Mouse (Mus musculus) olfactory bulb, adult 2 months (tissue): ENCODE results near the gene Dnajc12. TPM values are rescaled to one million over a fixed set of nuclear protein-coding genes. Genes with fewer than 3 reads are reported as not detected.
"Not testable (repeated sequence)": the region's sequence is repeated elsewhere in the genome, so short reads cannot be mapped to it uniquely, and the experiment has no call there.

Experiments used
- H3K27ac ChIP-seq: fragments of 200-500 bp; 2 replicates; pipeline ENCODE4 v1.5.1; 2012; ENCODE audit warnings: low read depth, low read length; ENCODE audit not compliant: insufficient read depth
- H3K4me1 ChIP-seq: fragments of 200-500 bp; 2 replicates; pipeline ENCODE4 v1.6.1; 2012; ENCODE audit warnings: low read length; ENCODE audit not compliant: control insufficient read depth, insufficient read depth
- H3K4me3 ChIP-seq: fragments of 200-500 bp; 2 replicates; pipeline ENCODE4 v1.5.1; 2012; ENCODE audit warnings: mild to moderate bottlenecking, low read depth, low read length, moderate library complexity; ENCODE audit not compliant: insufficient read depth
- CTCF ChIP-seq: fragments of 200-500 bp; IDR thresholded peaks from 2 replicates; pipeline ENCODE4 v1.5.1; 2012; ENCODE audit warnings: low read depth, mild to moderate bottlenecking, low read length, moderate library complexity; ENCODE audit not compliant: insufficient read depth
- POLR2A ChIP-seq: fragments of 200-500 bp; IDR thresholded peaks from 2 replicates; pipeline ENCODE4 v1.6.1; 2012; ENCODE audit warnings: mild to moderate bottlenecking, low read depth, low read length, moderate library complexity; ENCODE audit not compliant: insufficient read depth
- WGBS: fragments of 180-500 bp; shearing (Covaris S2); methylation state at CpG from one replicate; pipeline ENCODE4 v1.1.7; 2018; 5-methylcytosine and 5-hydroxymethylcytosine counted together
- polyA plus RNA-seq: library from polyadenylated mRNA; stranded (reverse); fragments of >200 nt; gene quantifications from 2 replicates; pipeline ENCODE4 v1.2.4, GENCODE M21; 2012; ENCODE audit warnings: low replicate concordance; ENCODE audit not compliant: missing spikeins, insufficient read depth, insufficient read length

The Dnajc12 gene
- polyA plus RNA-seq, 1 experiment: not detected

GRCm38 (mm10) chr10:63429023-63429340, 46.7 kb downstream of the Dnajc12 start:
- WGBS: 2% methylated on average over 11 of the region's 11 CpGs
- Histone ChIP-seq H3K4me3 (peak overlapping the region; percentile 44), H3K27ac (no peak overlapping the region), H3K4me1 (no peaks in the 10 kb centered on the region)
- TF ChIP-seq POLR2A (no peak), CTCF (no peak)

GRCm38 (mm10) chr10:63429380-63429779, 47.1 kb downstream of the Dnajc12 start:
- Histone ChIP-seq H3K4me3 (peak overlapping the region; percentile 78), H3K4me1 (no peaks in the 10 kb centered on the region), H3K27ac (peak overlapping the region; percentile 5; the same call in 1 of the 2 replicates)
- TF ChIP-seq POLR2A (no peak; the same call in 1 of the 2 replicates), CTCF (0 out of 2 replicates have a peak, but pooled peaks have one; percentile 14)
- under 1% methylated on average over 34 of the region's 34 CpGs for WGBS

- WGBS: under 1% methylated on average over 55 of the region's 55 CpGs
- H3K4me3 ChIP-seq: peak within 1 kb of the TSS; percentile 78
- H3K4me1 ChIP-seq: no peaks in the 10 kb centered on the region
- no peak for TF ChIP-seq CTCF
- no peak for TF ChIP-seq POLR2A
- H3K27ac ChIP-seq: peak within 1 kb of the TSS; percentile 5; the same call in 1 of the 2 replicates
Measured at GRCm38 (mm10) chr10:63429785-63430305, 47.6 kb downstream of the Dnajc12 start, which contains the start of gene Ctnna3. Gene Ctnna3, plus strand, starts transcription at chr10:63430098.

GRCm38 (mm10) chr10:63431221-63431736, 49.0 kb downstream of the Dnajc12 start:
- Histone ChIP-seq H3K27ac (no peak overlapping the region), H3K4me1 (no peaks in the 10 kb centered on the region), H3K4me3 (no peak overlapping the region)
- TF ChIP-seq POLR2A: no peak
- no peak for TF ChIP-seq CTCF
- 90% methylated on average over 7 of the region's 7 CpGs for whole genome bisulfite sequencing

- no peaks in the 10 kb centered on the region for H3K4me1 ChIP-seq
Measured at GRCm38 (mm10) chr10:63432099-63432498, 49.9 kb downstream of the Dnajc12 start.

GRCm38 (mm10) chr10:63432887-63433286, 50.6 kb downstream of the Dnajc12 start:
- no peak overlapping the region for H3K4me3 ChIP-seq
- no peak overlapping the region for H3K27ac ChIP-seq
- TF ChIP-seq CTCF: no peak
- TF ChIP-seq POLR2A: no peak
- H3K4me1 ChIP-seq: no peaks in the 10 kb centered on the region
- 78% methylated on average over 2 of the region's 2 CpGs for WGBS

More at GRCm38 (mm10) chr10:63432099-63432498, 49.9 kb downstream of the Dnajc12 start:
- Histone ChIP-seq H3K27ac (no peak overlapping the region), H3K4me3 (no peak overlapping the region)
- 89% methylated on average over 8 of the region's 8 CpGs for WGBS
- TF ChIP-seq CTCF (no peak), POLR2A (no peak)

GRCm38 (mm10) chr10:63438736-63439262, 56.6 kb downstream of the Dnajc12 start:
- Histone ChIP-seq H3K27ac (no peak overlapping the region), H3K4me3 (no peak overlapping the region), H3K4me1 (no peaks in the 10 kb centered on the region)
- TF ChIP-seq CTCF (no peak), POLR2A (no peak)

GRCm38 (mm10) chr10:63439694-63440228, 57.5 kb downstream of the Dnajc12 start:
- 77% methylated on average over 7 of the region's 7 CpGs for WGBS
- TF ChIP-seq POLR2A (no peak), CTCF (no peak)
- H3K27ac ChIP-seq: no peak overlapping the region

GRCm38 (mm10) chr10:63444602-63445387, 62.6 kb downstream of the Dnajc12 start:
- not testable (repeated sequence) for H3K4me1 ChIP-seq

More at GRCm38 (mm10) chr10:63439694-63440228, 57.5 kb downstream of the Dnajc12 start:
- Histone ChIP-seq H3K4me1 (no peaks in the 10 kb centered on the region), H3K4me3 (no peak overlapping the region)

More at GRCm38 (mm10) chr10:63444602-63445387, 62.6 kb downstream of the Dnajc12 start:
- H3K4me3 ChIP-seq, H3K27ac ChIP-seq: not testable (repeated sequence)
- 88% methylated on average over 13 of the region's 13 CpGs for WGBS
